Mouse (Mus musculus): ENCODE results near the gene Lsamp. TPM values are rescaled to one million over a fixed set of nuclear protein-coding genes. Genes with fewer than 3 reads are reported as not detected.

Lsamp gene
- total RNA-seq (2014; fragmentation: Nextera tagmentation) (not detected in 2 replicates), total RNA-seq (2017) (0.42 TPM in 1 of 2 replicates, not detected in the other)

- ATAC-seq (replicated peaks; ENCODE audit: low FRiP score, low TSS enrichment, poor library complexity, severe bottlenecking): no peak
Measured at GRCm38 (mm10) chr16:39984205-39984634, at the start of gene Lsamp. Gene Lsamp, plus strand, starts transcription at chr16:39984361.

DNA sequence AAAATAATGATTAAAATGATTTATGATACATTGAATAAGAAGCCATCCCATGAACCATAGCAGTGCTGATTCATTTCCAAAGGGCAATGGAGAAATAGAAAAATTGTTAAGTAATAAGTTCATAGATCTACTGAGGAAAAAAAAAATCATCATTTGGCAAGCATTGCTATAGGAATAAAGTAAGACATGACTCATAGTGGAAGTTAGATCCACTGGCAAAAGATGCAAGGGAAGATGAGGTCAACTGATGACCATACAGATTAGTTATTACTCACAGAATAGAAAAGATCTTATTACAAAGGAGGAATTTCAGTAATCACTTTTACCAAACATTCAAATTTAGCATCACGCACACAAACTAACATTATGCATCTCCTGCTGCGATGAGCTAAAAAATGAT is 26.5 kb upstream of the Lsamp start:
- no peak for ATAC-seq (replicated peaks; ENCODE audit: low FRiP score, low TSS enrichment, poor library complexity, severe bottlenecking)

- ATAC-seq (replicated peaks; ENCODE audit: low FRiP score, low TSS enrichment, poor library complexity, severe bottlenecking): no peak
Measured at GRCm38 (mm10) chr16:39972712-39973111, 11.4 kb upstream of the Lsamp start.

DNA sequence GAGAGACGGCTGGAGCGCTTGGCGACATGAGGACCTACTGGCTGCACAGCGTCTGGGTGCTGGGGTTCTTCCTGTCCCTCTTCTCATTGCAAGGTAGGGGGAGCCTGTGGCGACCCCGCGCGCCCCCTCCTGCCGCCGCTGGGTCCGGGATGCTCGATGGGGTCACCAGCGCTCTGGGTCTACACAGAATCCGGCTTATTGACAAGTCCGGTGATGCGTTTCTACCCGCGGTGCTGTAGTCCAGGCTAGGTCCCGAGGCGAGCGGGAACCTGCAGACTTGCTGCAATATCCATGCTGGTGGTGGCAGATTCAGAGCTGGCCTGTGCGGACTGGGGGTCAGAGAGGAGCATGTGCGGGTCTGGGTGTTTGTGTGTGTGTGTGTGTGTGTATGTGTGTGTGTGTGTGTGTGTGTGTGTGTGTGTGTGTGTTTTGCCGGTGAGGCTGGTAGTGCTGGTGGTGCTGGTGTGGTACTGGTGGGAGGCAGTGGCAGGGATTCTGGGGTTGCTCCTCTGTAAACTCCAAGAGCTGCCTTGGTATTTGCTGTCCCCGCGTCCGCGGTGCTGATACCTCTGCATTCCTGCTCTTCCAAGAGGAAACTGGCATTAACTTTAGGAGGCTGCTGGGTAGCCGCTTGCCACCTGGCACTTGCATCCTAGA is 602 bp downstream of the Lsamp start:
- no peak for ATAC-seq (replicated peaks; ENCODE audit: low FRiP score, low TSS enrichment, poor library complexity, severe bottlenecking)

DNA sequence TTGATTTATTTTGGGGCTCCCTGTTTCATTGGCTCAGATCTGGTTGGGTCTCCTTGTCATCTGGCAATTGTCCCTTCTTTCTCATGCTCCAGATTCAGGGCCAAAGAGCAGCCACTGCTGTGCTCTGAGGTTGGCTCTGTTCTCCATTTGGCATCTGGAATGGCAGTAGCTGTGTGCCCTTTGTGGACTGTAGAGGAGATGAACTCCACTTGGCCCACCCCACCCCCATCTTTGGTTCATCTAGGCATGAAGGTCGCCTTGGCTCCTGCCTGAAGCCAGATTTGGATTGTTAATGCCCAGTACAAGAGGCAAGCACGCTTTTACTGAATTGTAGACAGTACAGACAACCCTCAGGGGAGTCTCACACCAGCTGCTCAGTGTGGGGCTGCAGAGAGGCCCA is 4.3 kb downstream of the Lsamp start:
- no peak for ATAC-seq (replicated peaks; ENCODE audit: low FRiP score, low TSS enrichment, poor library complexity, severe bottlenecking)

GRCm38 (mm10) chr16:39994821-39995220 is 10.7 kb downstream of the Lsamp start:
- no peak for ATAC-seq (replicated peaks; ENCODE audit: low FRiP score, low TSS enrichment, poor library complexity, severe bottlenecking)

DNA sequence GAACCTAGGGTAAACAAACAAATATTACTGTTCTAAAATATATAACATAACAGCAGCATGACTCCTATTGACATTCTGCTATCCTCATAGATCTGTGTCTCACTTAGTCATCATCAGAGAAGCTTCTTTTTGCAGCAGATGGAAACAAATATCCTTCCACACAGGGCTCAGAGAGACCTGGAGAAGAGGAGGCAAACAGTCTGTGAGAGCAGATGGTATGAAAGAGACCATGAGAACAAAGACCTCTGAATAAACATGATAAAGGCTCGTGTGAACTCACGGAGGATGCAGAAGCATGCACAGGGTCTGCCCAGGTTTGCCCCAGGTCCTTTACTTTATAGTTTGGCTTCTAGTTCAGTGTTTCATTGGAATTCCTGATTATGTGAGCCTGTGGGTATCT is 24.6 kb downstream of the Lsamp start:
- ATAC-seq (replicated peaks; ENCODE audit: low FRiP score, low TSS enrichment, poor library complexity, severe bottlenecking): no peak

DNA sequence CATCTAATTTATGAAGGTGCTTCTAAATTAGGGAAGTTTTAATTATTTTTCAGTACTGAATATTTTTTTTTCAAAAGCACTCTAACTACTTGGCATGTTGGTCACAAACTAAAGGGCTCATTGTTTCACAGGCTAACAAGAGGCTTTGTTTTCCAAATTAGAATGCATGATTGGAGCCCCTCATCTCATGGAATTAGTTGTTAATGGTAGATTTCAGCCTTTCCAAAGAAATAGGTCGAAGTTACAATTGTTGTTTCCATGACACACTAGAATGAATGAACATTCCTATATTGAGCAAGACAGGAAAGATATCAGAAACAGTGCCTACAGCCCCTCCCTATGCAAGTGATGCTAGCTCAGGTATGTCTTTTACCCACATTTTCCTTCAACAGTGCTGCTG is 26.9 kb downstream of the Lsamp start:
- no peak for ATAC-seq (replicated peaks; ENCODE audit: low FRiP score, low TSS enrichment, poor library complexity, severe bottlenecking)

DNA sequence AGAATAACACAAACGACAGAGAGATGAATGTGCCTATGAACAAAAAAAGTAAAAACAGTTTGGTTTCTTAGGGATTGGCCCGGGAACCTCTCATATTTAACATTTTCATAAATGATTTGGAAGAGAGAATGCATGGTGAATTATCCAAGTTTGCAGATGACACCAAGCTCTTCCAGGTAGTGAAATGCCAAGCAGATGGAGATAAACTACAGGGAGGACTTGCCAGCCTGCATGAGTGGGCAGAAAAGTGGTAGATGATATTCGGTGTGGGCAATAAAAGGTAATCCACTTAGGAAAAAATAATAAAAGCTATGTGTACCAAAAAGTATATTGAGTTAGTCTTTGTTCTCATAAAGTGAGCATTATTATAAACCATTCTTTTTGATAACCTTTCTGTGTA is 38.5 kb downstream of the Lsamp start:
- no peak for ATAC-seq (replicated peaks; ENCODE audit: low FRiP score, low TSS enrichment, poor library complexity, severe bottlenecking)

DNA sequence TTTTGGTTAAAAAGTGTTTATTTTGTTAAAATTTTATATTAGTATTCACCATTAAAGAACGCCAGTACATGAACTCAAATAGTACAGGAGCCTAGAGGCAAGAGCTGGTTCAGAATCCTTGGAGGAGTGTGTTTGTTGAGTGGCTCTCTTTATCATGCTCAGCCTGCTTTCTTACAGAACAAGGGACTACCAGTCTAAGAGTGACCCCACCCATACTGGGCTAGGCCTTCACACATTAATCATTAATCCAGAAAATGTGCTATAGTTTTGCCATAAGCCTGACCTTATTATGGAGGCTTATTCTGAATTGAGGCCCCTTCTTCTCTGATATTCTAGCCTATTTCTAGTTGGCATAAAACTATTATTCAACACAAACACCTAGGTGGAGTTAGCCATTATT is 52.6 kb downstream of the Lsamp start:
- no peak for ATAC-seq (replicated peaks; ENCODE audit: low FRiP score, low TSS enrichment, poor library complexity, severe bottlenecking)

DNA sequence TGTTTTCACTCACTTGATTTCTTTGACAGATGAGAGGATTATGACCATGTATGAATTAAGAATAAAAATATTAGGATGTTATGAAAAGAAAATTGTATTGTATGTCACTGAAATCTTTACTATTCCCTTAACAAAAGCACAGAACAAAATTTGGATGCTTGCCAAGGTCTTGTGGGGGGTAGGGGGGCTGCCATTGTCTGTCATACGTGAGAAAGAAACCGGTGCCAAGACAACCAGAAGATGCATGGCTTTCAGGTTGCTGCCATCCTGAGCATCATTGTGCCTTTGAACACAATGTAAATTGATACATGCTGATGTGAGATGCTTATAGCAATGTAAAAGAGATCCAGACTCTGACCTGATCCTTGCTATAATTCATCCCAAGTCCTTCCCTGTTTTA is 75.4 kb downstream of the Lsamp start:
- ATAC-seq (replicated peaks; ENCODE audit: low FRiP score, low TSS enrichment, poor library complexity, severe bottlenecking): no peak

- ATAC-seq (replicated peaks; ENCODE audit: low FRiP score, low TSS enrichment, poor library complexity, severe bottlenecking): no peak
Measured at GRCm38 (mm10) chr16:40059968-40060367, 75.8 kb downstream of the Lsamp start.

- ATAC-seq (replicated peaks; ENCODE audit: low FRiP score, low TSS enrichment, poor library complexity, severe bottlenecking): no peak
Measured at GRCm38 (mm10) chr16:40060491-40060890, 76.3 kb downstream of the Lsamp start.

GRCm38 (mm10) chr16:40075556-40075955 is 91.4 kb downstream of the Lsamp start:
- no peak for ATAC-seq (replicated peaks; ENCODE audit: low FRiP score, low TSS enrichment, poor library complexity, severe bottlenecking)

- ATAC-seq (replicated peaks; ENCODE audit: low FRiP score, low TSS enrichment, poor library complexity, severe bottlenecking): no peak
Measured at GRCm38 (mm10) chr16:40080224-40080623, 96.1 kb downstream of the Lsamp start.

- no peak for ATAC-seq (replicated peaks; ENCODE audit: low FRiP score, low TSS enrichment, poor library complexity, severe bottlenecking)
Measured at GRCm38 (mm10) chr16:40104329-40104728, 120.2 kb downstream of the Lsamp start.

DNA sequence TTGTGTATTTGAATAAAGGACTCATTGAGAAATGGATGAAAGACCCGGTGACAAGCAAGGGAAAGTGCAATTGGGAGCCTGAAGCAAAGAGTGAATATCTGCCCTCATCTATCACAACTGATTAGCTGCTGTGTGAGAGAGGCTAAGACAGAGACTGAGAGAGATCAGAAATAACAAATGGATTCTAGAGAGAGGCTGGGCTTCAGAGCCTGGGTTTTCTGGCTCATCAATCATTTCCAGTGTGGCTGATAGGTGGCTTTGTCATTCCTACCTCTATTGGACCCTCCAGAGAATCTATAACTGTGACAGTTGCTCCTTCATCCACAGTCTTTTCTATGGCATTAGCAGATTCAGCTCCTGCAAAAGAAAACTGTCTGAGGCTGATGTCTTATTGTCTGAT is 198.8 kb downstream of the Lsamp start:
- no peak for ATAC-seq (replicated peaks; ENCODE audit: low FRiP score, low TSS enrichment, poor library complexity, severe bottlenecking)

- ATAC-seq (replicated peaks; ENCODE audit: low FRiP score, low TSS enrichment, poor library complexity, severe bottlenecking): no peak
Measured at GRCm38 (mm10) chr16:40187987-40188590, 203.9 kb downstream of the Lsamp start.

- ATAC-seq (replicated peaks; ENCODE audit: low FRiP score, low TSS enrichment, poor library complexity, severe bottlenecking): no peak
Measured at GRCm38 (mm10) chr16:40194401-40194800, 210.2 kb downstream of the Lsamp start.

- ATAC-seq (replicated peaks; ENCODE audit: low FRiP score, low TSS enrichment, poor library complexity, severe bottlenecking): no peak
Measured at GRCm38 (mm10) chr16:40194839-40195238, 210.7 kb downstream of the Lsamp start.

GRCm38 (mm10) chr16:40228627-40229026 is 244.5 kb downstream of the Lsamp start:
- no peak for ATAC-seq (replicated peaks; ENCODE audit: low FRiP score, low TSS enrichment, poor library complexity, severe bottlenecking)
